Mouse (Mus musculus) cortical plate, adult 2 months (tissue): ENCODE data around the gene Cdk15.

Experiments used
- CTCF ChIP-seq: fragments of 200-500 bp; IDR thresholded peaks from 2 replicates; pipeline ENCODE4 v1.5.1; 2011; ENCODE audit warnings: mild to moderate bottlenecking, control low read depth, low read length; ENCODE audit not compliant: insufficient read depth; ENCODE audit errors: extremely low read depth
- POLR2A ChIP-seq: fragments of 200-500 bp; IDR thresholded peaks from 2 replicates; pipeline ENCODE4 v1.6.1; 2011; ENCODE audit warnings: mild to moderate bottlenecking, low read length, control low read depth; ENCODE audit not compliant: insufficient read depth; ENCODE audit errors: extremely low read depth

DNA sequence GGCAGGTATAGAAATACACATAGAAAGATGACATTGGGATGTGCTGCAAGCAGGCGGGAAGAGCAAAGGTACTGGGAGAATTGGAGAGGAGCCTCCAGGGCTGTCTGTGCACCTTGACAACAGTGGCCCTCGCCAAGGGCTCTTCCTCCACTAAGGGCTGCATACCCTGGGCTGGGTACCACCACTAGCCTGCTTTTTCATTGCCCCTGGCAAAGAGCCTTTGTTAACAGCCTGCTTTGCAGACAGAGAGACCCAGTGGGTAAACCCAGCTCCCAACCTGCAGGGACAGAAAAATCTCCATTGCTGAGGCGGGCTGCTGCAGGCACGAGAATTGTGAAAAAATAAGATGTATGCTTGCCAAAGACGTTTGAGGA is 76.7 kb downstream of the Cdk15 start:
- TF ChIP-seq CTCF (no peak), POLR2A (no peak)
